Mouse (Mus musculus): ENCODE data around the gene Gm13691.
"Not testable (repeated sequence)": the region's sequence is repeated elsewhere in the genome, so short reads cannot be mapped to it uniquely, and the experiment has no call there.

The Gm13691 gene

DNA sequence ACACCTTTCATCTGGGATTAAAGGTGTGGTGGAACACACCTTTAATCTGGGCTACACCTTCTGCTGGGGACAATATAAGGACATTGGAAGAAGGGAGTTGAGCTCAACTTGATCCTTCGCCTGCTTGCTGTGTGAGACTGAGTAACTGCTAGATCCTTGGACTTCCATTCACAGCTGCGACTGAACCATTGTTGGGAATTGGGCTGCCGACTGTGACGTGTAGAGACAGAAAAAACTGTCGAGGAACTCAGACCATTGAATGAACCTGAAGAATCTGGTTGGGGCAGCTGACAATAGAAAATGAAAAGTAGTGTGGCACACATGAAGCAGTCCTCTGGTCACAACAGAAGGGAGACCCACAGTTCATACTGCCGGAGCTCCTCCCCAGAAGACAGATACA lies at the start of gene Gm13691:
Gm13691 (plus strand) TSS at position 301 of the 400 bp plus-strand sequence.
- DNase-seq (ENCODE audit: low read depth, low spot score), result not testable (repeated sequence)

DNA sequence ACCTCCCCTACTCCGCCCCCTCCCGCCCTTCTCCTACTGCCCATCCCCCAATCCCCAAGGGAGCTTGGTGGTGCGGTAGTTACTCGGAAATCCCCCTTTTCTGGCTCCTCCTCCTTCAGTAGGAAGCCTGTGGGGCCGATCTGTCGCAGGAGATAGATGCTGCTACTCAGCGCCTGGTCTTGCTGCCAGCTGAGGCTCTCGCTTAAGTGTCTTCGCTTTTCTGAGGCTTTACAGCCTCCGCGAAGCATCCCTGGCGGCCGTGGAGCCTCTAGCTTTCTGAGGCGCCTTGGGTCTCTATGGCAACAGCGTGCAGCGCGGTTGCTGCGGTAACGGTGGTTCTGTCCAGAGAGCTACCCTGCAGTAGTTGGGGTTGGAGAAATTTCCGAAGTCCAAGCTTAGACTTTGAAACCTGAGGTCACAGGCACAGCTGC lies 49.4 kb upstream of the Gm13691 start, which contains the start of gene Zswim2:
Zswim2 (minus strand) TSS at position 298 of the 431 bp plus-strand sequence.
- no peak for DNase-seq (ENCODE audit: low read depth, low spot score)

DNA sequence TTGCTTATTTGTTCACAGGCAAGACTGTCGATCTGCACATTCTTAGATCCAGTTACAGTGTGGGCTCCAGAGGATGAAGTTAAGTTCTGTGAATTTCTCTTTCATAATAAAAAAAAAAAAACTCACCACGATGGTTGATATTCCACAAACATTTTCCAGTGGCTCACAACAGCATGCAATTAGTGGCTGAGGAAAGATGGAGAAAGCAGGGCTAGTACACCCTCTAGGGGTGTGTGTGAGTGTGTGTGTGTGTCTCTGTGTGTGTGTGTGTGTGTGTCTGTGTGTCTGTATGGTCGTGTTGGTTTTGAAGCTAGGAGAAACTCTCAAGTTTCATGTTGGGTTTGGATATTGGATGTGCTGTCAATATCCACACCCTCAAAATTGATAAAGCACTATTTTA lies 49.0 kb upstream of the Gm13691 start:
- DNase-seq (ENCODE audit: low read depth, low spot score), result no peak

DNA sequence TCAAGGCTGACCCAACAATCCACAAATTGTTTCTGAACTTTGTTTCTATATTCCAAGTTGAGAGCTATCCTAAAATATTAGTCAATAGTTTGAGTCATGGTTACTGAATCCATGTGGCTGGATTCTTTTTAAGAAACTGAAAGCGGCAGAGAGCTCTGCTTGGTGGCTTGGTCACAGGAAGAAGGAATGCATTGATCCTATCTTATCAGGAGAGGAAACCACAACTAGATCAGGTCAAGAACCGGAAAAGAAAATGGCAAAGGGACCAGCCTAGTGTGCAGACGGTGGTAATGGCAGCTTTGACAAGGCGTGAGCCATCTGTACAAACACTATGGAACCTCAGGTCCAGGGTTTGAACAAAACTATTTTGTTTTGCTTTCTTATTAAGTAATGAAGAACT lies 48.6 kb upstream of the Gm13691 start:
- DNase-seq (ENCODE audit: low read depth, low spot score), result no peak

DNA sequence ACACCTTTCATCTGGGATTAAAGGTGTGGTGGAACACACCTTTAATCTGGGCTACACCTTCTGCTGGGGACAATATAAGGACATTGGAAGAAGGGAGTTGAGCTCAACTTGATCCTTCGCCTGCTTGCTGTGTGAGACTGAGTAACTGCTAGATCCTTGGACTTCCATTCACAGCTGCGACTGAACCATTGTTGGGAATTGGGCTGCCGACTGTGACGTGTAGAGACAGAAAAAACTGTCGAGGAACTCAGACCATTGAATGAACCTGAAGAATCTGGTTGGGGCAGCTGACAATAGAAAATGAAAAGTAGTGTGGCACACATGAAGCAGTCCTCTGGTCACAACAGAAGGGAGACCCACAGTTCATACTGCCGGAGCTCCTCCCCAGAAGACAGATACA lies 35.0 kb upstream of the Gm13691 start, which contains the start of gene Gm13698:
Gm13698 (plus strand) TSS at position 301 of the 400 bp plus-strand sequence.
- DNase-seq (ENCODE audit: low read depth, low spot score), result not testable (repeated sequence)

DNA sequence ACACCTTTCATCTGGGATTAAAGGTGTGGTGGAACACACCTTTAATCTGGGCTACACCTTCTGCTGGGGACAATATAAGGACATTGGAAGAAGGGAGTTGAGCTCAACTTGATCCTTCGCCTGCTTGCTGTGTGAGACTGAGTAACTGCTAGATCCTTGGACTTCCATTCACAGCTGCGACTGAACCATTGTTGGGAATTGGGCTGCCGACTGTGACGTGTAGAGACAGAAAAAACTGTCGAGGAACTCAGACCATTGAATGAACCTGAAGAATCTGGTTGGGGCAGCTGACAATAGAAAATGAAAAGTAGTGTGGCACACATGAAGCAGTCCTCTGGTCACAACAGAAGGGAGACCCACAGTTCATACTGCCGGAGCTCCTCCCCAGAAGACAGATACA lies 29.1 kb upstream of the Gm13691 start, which contains the start of gene Gm13693:
Gm13693 (plus strand) TSS at position 301 of the 400 bp plus-strand sequence.
- not testable (repeated sequence) for DNase-seq (ENCODE audit: low read depth, low spot score)

DNA sequence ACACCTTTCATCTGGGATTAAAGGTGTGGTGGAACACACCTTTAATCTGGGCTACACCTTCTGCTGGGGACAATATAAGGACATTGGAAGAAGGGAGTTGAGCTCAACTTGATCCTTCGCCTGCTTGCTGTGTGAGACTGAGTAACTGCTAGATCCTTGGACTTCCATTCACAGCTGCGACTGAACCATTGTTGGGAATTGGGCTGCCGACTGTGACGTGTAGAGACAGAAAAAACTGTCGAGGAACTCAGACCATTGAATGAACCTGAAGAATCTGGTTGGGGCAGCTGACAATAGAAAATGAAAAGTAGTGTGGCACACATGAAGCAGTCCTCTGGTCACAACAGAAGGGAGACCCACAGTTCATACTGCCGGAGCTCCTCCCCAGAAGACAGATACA lies 23.3 kb upstream of the Gm13691 start, which contains the start of gene Gm13695:
Gm13695 (plus strand) TSS at position 301 of the 400 bp plus-strand sequence.
- DNase-seq (ENCODE audit: low read depth, low spot score), result not testable (repeated sequence)

DNA sequence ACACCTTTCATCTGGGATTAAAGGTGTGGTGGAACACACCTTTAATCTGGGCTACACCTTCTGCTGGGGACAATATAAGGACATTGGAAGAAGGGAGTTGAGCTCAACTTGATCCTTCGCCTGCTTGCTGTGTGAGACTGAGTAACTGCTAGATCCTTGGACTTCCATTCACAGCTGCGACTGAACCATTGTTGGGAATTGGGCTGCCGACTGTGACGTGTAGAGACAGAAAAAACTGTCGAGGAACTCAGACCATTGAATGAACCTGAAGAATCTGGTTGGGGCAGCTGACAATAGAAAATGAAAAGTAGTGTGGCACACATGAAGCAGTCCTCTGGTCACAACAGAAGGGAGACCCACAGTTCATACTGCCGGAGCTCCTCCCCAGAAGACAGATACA lies 17.5 kb upstream of the Gm13691 start, which contains the start of gene Gm13696:
Gm13696 (plus strand) TSS at position 301 of the 400 bp plus-strand sequence.
- not testable (repeated sequence) for DNase-seq (ENCODE audit: low read depth, low spot score)

DNA sequence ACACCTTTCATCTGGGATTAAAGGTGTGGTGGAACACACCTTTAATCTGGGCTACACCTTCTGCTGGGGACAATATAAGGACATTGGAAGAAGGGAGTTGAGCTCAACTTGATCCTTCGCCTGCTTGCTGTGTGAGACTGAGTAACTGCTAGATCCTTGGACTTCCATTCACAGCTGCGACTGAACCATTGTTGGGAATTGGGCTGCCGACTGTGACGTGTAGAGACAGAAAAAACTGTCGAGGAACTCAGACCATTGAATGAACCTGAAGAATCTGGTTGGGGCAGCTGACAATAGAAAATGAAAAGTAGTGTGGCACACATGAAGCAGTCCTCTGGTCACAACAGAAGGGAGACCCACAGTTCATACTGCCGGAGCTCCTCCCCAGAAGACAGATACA lies 11.7 kb upstream of the Gm13691 start, which contains the start of gene Gm13694:
Gm13694 (plus strand) TSS at position 301 of the 400 bp plus-strand sequence.
- DNase-seq (ENCODE audit: low read depth, low spot score), result not testable (repeated sequence)

DNA sequence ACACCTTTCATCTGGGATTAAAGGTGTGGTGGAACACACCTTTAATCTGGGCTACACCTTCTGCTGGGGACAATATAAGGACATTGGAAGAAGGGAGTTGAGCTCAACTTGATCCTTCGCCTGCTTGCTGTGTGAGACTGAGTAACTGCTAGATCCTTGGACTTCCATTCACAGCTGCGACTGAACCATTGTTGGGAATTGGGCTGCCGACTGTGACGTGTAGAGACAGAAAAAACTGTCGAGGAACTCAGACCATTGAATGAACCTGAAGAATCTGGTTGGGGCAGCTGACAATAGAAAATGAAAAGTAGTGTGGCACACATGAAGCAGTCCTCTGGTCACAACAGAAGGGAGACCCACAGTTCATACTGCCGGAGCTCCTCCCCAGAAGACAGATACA lies 5.9 kb upstream of the Gm13691 start, which contains the start of gene Gm13697:
Gm13697 (plus strand) TSS at position 301 of the 400 bp plus-strand sequence.
- DNase-seq (ENCODE audit: low read depth, low spot score), result not testable (repeated sequence)

DNA sequence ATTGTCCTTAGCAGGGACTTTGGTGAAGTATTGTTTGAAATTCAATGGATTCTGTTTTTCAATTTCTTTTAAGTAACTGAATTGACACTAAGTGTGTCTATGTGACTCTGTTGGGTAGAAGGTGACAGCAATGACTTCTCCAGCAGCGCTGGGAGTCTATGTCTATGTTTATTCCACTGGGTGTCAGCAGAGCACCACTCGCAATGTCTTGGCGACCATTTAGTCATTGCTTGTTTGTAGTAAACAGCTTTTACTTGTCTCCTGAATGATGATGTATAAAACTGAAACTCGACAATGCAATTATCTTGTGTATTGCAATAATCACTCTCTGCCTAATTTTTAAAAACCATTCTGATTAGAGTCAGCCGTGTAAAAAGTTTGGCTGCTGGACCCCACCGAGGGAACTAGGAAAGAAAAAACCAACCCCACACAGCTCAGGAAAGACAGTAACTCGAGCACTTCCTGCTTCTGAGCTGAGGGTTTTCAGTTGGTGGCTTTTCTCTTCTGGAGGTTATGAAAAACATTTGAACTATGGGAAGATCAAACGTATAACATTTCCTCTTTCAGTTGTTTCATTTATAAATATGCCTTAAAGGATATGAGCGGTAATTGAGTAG lies 3.4 kb downstream of the Gm13691 start:
- DNase-seq (ENCODE audit: low read depth, low spot score), result not testable (repeated sequence)

DNA sequence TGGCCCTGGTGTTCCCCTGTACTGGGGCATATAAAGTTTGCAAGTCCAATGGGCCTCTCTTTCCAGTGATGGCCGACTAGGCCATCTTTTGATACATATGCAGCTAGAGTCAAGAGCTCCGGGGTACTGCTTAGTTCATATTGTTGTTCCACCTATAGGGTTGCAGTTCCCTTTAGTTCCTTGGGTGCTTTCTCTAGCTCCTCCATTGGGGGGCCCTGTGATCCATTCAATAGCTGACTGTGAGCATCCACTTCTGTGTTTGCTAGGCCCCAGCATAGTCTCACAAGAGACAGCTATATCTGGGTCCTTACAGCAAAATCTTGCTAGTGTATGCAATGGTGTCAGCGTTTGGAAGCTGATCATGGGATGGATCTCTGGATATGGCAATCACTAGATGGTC lies 4.2 kb downstream of the Gm13691 start:
- DNase-seq (ENCODE audit: low read depth, low spot score), result not testable (repeated sequence)

DNA sequence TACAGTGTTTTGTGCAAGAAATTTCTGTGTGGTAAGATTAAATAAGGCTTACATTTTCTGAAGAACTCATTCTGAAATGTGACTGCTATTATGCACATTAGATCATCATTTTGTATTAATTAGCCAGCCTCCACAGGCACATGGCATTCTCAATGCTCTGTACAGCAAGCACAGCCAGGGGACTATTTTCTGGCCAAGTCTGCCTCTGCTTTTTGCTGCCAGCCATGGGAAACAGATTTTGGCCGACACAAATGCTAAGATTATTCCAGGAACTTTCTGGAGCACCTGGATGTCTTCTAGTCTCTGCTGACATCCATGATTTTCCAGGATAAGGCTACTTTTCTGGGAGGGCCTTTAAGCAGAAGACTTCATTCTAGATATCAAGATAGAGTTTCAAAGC lies 18.6 kb downstream of the Gm13691 start:
- no peak for DNase-seq (ENCODE audit: low read depth, low spot score)

DNA sequence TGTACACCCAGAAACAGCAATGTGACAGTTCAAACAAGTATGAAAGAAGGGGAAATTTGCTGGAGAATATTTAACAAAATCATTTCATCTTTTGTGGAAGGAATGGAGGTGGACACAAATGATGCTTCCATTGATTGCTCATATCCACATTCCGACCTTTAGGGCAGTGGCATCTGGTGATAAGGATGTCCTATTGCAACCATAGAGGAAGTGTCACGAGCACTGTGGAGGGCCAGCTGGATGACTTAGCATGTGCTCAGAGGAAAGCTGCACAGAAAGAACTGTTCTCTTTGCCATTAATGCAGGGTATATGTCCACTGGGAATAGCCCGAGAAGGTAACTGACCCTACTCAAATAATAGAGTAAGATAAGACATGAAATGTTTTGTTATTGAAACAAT lies 19.5 kb downstream of the Gm13691 start:
- no peak for DNase-seq (ENCODE audit: low read depth, low spot score)

DNA sequence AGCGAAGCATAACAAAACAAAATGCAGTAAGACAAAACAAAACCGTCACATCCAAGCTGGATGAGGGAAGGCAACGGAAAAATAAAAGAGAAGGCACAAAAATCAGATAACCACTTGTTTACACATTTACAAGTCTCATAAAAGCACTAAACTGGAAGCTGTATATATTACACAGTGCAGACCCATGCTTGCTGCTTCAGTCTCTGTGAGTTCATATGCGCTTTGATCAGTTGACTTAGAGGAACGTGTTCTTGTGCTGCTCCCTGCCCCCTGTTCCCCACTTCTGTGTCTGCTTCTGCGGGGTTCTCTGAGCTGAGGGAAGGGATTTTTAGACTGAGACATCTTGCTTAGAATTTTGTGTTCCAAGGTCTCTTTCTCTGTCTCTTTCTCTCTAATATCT lies 24.2 kb downstream of the Gm13691 start:
- DNase-seq (ENCODE audit: low read depth, low spot score), result no peak

DNA sequence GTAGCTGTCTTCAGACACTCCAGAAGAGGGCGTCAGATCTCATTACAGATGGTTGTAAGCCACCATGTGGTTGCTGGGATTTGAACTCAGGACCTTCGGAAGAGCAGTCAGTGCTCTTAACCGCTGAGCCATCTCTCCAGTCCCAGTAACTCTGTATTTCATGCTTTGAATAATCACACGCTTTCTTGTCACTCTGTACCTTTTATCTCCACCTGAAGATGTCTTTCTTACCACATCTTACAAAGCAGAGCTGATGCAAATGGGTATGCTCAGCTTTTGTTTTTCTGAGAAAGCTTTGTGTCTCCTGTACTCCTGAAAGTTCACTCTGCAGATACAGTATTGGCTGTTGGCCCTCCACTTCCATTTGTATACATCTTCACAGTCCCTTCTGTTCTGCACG lies 25.9 kb downstream of the Gm13691 start:
- DNase-seq (ENCODE audit: low read depth, low spot score), result not testable (repeated sequence)

DNA sequence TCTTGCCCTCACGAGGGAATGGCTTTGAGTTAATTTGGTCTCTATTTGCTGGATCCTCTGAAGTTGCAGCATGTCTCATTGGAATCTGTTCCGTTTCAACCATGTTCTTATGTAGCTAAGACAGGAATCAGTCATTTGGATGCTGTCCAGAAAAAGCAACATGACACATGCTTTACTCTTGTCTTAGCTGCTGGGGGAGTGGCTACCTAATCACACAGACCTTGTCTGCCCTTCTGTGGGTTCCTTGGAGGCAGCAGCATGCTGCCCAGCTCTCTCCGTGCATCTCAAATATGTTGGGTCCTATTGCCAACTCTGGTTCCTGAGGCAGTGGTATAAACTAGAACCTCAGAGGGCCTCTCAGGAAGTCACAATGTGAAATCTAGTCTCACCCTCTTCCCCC lies 28.0 kb downstream of the Gm13691 start:
- no peak for DNase-seq (ENCODE audit: low read depth, low spot score)

DNA sequence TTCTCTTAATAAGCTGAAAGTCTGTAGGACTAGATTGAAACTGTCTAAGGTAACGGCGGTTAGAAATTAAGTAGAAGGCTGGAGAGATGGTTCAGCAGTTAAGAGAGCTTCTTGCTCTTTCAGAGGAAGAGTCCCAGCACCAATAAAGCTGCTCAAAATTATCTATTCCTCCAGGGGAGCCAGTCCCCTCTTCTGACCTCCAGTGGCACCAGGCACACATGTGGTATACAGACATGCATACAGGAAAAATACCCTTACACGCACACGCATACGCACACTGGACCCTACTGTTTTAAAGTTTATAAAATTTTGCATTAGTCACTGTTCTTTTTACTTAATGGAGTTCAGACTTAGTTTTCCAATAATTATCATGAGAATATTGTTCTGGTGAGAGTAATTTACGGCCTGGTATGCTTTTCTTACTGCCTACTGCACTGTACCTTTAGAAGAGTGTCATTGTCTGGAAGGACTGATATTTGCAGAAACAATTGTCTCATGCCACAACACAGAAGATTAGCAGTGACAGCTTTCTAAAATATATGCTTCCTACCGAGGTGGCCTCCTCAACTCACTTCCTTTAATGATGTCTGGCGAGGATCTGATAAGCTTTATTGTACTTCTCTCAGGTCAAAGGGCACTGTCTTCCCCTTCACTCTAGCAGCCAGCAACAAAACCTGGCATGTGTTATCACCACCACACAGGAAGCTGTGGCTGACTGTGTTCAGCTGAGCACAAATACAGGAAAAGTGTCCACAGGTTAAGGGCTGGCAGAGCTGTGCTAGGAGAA lies 29.4 kb downstream of the Gm13691 start:
- DNase-seq (ENCODE audit: low read depth, low spot score), result no peak

DNA sequence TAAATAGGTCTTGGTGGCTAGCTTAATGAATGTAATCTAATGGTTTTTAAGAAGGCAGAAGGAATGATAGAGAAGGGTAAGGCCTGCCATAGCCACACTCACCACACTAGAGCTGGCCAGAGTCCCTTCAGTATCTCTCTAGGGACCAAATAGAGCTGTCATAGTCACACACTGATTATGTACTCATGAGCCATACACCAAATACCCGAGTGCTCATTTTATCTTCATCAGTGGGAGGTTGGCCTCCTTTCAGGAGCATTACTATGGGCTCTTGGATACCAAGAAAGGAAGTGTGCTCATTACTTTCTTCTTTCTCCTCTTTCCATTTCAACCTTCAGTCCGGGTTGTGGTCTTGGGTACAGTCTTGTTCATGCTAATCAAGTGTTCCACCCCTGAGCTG lies 31.6 kb downstream of the Gm13691 start:
- DNase-seq (ENCODE audit: low read depth, low spot score), result no peak

DNA sequence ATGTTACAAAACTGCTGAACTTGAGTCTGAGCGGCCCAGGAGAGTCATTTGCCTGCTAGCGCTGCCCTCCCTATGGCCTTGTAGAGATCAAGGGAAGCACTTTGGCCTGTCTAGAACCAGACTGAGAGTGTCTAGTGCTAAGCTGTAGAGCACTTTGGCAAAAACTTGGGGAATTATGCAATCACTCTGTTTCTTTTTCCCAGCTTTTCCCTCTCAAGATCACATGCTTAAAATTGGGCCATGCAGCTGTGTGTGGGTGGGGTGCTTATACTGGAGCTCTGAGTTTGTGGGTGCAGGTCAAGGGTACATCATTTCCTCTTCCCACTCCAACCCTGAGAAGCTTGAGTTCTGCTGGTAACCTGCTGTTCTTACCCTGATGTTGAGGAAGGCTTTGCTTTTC lies 32.6 kb downstream of the Gm13691 start:
- no peak for DNase-seq (ENCODE audit: low read depth, low spot score)

DNA sequence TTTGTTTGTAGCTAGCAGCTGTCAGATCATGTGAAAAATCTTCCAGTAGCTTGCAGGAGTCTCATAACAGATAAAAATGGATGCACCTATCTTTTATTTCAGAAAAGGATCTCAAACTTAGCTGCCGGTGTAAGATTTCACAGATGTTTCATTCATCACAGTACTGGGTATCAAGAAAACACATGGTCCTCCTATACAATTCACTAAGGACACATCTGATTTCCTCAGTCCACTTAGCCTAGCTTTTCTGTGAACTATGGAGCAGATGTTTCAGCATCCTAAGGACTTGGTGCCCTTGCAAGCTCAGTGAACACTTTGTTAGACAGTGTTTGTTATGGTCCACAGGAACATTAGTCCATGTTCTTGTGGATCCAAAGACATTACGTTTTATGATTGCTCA lies 33.0 kb downstream of the Gm13691 start:
- DNase-seq (ENCODE audit: low read depth, low spot score), result no peak

DNA sequence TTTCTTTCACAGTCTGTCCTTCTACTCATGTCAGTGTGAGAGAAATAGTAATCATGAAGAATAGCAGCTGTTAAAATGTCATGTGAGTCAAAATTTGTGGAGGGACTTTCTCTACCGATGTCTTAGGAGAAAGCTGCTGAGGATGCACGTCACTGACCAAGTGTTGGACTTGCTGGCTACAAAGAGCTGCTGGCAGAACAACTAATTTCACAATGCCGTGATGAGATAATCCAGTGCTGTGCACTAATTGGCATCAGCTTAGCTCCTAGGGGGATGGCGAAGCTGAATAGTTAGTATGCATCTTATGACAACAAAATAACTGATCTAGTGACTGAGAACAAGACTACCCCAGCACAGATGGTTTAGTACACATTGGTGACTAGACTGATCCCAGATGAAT lies 34.9 kb downstream of the Gm13691 start:
- DNase-seq (ENCODE audit: low read depth, low spot score), result no peak
